Mouse (Mus musculus) testis, adult 2 months (tissue): ENCODE data around the gene Arvcf. TPM values are rescaled to one million over a fixed set of nuclear protein-coding genes. Genes with fewer than 3 reads are reported as not detected.

Experiments used
- H3K27ac ChIP-seq: fragments of 200-500 bp; 2 replicates; pipeline ENCODE4 v1.5.1; 2012; ENCODE audit warnings: low read depth, low read length; ENCODE audit not compliant: control insufficient read depth, insufficient read depth
- H3K27me3 ChIP-seq: fragments of 200-500 bp; 2 replicates; pipeline ENCODE4 v1.6.1; 2012; ENCODE audit warnings: mild to moderate bottlenecking, low read length, moderate library complexity; ENCODE audit not compliant: control insufficient read depth, insufficient read depth
- H3K36me3 ChIP-seq: fragments of 200-500 bp; 2 replicates; pipeline ENCODE4 v1.6.1; 2012; ENCODE audit warnings: mild to moderate bottlenecking, low read length; ENCODE audit not compliant: control insufficient read depth, insufficient read depth
- H3K4me1 ChIP-seq: fragments of 200-500 bp; 2 replicates; pipeline ENCODE4 v1.6.1; 2012; ENCODE audit warnings: low read length; ENCODE audit not compliant: control insufficient read depth, insufficient read depth
- H3K4me3 ChIP-seq: fragments of 200-500 bp; 2 replicates; pipeline ENCODE4 v1.5.1; 2012; ENCODE audit warnings: low read depth, mild to moderate bottlenecking, low read length, moderate library complexity, mixed read lengths; ENCODE audit not compliant: control insufficient read depth
- CTCF ChIP-seq: fragments of 200-500 bp; IDR thresholded peaks from 2 replicates; pipeline ENCODE4 v1.5.1; 2012; ENCODE audit warnings: low read depth, mild to moderate bottlenecking, inconsistent platforms, low read length, moderate library complexity; ENCODE audit not compliant: control insufficient read depth, insufficient read depth, insufficient replicate concordance
- POLR2A ChIP-seq: fragments of 200-500 bp; IDR thresholded peaks from 2 replicates; pipeline ENCODE4 v1.6.1; 2012; ENCODE audit warnings: low read depth, mild to moderate bottlenecking, inconsistent platforms, low read length, moderate library complexity; ENCODE audit not compliant: control insufficient read depth
- polyA plus RNA-seq: library from polyadenylated mRNA; depleted of rRNA; stranded (reverse); fragments of >200 nt; gene quantifications from 2 replicates; pipeline ENCODE4 v1.2.3, GENCODE M21; 2012

Gene Arvcf
- polyA plus RNA-seq, 1 experiment, result 7.8 TPM

DNA sequence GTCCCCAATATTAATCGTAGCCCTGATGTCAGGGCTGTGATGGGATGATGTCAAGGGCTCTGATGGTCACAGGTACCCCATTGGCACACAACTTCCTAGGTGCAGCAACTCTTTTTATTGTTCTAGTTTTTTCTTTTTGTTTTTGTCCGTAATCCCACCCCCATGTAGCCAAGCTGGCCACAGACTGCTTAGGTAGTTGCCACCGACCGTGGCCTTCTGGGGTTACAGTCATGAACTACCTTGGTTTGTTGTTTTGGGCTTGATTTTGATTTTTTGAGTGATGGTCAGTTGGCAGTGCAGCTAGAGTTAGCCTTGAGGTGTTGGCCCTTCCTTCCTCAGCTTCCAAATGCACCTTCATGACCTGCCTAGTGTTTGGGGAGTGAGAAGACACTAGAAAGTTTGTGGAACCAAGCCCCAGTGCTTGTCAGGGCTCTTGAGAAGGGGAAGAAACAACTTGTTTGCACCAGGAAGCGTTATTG lies 78.9 kb downstream of the Arvcf start, which contains the start of gene Comt:
Comt (minus strand) TSS at position 51 of the 479 bp plus-strand sequence.
- H3K4me3 ChIP-seq, result peak within 1 kb of the TSS; percentile 92
- peaks cover 13% of the 10 kb centered on the region for H3K4me1 ChIP-seq
- no peaks in the 10 kb centered on the region for H3K27me3 ChIP-seq
- TF ChIP-seq CTCF (no peak), POLR2A (no peak)
- no peaks in the 10 kb centered on the region for H3K36me3 ChIP-seq
- peak within 1 kb of the TSS; percentile 79 for H3K27ac ChIP-seq

DNA sequence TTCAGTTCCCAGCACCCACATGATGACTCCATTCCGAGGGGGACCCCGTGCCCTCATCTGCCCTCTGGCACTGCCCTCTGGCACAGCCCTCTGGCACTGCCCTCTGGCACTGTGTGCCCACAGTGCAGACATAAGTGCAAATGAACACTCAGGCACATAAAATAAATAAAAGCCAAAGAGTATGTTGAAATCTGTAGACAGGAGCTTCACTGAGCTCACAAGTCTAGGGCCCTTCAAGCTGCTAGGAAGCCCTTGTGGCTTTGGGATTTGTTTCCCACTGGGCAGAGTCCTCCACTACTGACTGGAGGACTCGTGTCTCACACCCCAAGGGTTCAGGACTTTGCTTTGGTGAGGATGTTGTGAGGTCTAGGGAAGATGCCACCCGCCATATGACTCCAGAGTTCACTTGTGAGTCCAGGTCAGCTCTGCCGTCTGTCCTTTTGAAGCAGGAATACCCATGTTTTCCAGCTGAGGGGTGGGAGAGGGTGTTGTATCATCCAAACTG lies 80.1 kb downstream of the Arvcf start:
- Histone ChIP-seq H3K36me3 (no peaks in the 10 kb centered on the region), H3K4me1 (peaks cover 13% of the 10 kb centered on the region), H3K27me3 (no peaks in the 10 kb centered on the region), H3K4me3 (no peak overlapping the region), H3K27ac (no peak overlapping the region)
- no peak for TF ChIP-seq POLR2A

GRCm38 (mm10) chr16:18428516-18429042 lies 80.6 kb downstream of the Arvcf start:
- TF ChIP-seq POLR2A (no peak), CTCF (no peak)
- Histone ChIP-seq H3K4me3 (no peak overlapping the region), H3K27ac (no peak overlapping the region), H3K27me3 (no peaks in the 10 kb centered on the region), H3K36me3 (no peaks in the 10 kb centered on the region), H3K4me1 (peaks cover 13% of the 10 kb centered on the region)

DNA sequence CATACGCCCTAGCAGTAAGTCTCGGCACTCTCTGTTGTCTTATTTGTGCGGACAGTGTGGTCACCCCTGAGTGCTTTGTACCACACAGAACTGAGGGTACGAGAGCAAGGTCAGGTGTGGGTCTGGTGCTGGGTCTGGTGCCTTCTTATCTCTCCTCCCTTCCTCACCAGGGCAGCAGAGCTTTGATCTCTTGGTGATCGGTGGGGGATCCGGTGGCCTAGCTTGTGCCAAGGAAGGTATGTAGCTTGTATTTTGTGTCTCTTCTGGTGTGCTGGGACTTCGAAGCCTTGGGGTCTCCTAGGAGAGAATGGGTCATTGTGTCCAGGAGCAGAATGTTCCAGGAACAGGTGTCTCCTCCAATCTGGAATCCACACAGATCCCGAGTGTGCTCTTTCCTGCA lies 81.7 kb downstream of the Arvcf start:
- Histone ChIP-seq H3K4me3 (no peak overlapping the region), H3K27ac (no peak overlapping the region), H3K27me3 (no peaks in the 10 kb centered on the region), H3K4me1 (peaks cover 13% of the 10 kb centered on the region), H3K36me3 (no peaks in the 10 kb centered on the region)
- no peak for TF ChIP-seq CTCF
- no peak for TF ChIP-seq POLR2A

GRCm38 (mm10) chr16:18430641-18431212 lies 82.7 kb downstream of the Arvcf start:
- no peaks in the 10 kb centered on the region for H3K36me3 ChIP-seq
- no peak for TF ChIP-seq CTCF
- TF ChIP-seq POLR2A, result no peak
- no peak overlapping the region for H3K27ac ChIP-seq
- no peak overlapping the region for H3K4me3 ChIP-seq
- H3K27me3 ChIP-seq, result no peaks in the 10 kb centered on the region
- H3K4me1 ChIP-seq, result peaks cover 8% of the 10 kb centered on the region

DNA sequence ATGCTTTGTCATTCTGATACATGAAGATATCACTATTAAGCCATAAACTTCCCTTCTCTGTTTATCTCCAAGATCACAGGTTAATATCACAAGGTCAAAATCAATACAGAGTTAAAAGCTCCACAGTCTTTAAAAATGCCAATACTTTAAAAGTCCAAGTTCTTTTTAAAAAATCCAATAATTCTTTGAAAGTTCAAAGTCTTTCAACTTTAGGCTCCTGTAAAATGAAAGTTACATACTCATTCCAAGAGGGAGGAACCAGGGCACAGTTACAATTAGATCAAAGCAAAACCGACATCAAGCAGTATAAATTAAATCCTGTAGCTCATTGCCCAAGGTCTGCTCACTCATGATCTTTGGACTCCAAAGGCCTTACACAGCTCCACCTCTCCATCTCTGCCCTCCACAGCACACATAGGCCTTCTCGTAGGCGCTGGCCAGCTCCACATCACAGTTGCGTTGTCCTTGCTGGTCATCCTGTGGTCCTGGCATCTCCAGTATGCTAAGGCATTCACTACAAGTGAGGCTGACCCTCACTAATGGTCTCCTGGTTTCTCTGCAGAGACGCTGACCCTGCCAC lies 85.4 kb downstream of the Arvcf start:
- Histone ChIP-seq H3K27me3 (no peaks in the 10 kb centered on the region), H3K27ac (no peak overlapping the region), H3K36me3 (no peaks in the 10 kb centered on the region), H3K4me1 (peaks cover 2% of the 10 kb centered on the region; the same call in 1 of the 2 replicates), H3K4me3 (no peak overlapping the region)
- no peak for TF ChIP-seq CTCF
- TF ChIP-seq POLR2A, result no peak

DNA sequence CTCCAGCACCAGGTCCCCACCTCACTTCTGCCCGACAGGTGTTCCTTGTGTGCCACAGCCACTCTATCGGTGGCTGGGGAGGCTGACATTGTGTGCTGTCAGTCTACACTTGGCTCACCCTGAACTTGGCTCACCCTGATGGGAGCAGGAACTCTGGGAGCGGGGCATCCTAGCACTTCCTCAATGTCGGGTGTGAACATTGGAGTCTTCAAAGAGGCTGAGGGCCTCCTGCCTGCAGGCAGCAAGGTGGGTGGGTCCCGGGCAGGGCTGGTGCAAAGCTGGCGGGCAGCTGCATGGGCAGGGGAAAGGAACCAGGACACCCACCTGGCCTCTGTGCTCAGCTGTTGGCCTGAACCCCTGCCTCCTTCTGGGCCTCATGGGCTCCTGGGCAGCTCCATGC lies 88.1 kb downstream of the Arvcf start:
- H3K27me3 ChIP-seq, result no peaks in the 10 kb centered on the region
- no peaks in the 10 kb centered on the region for H3K36me3 ChIP-seq
- no peaks in the 10 kb centered on the region for H3K4me1 ChIP-seq
- no peak overlapping the region for H3K27ac ChIP-seq
- TF ChIP-seq CTCF, result no peak
- TF ChIP-seq POLR2A, result no peak
- no peak overlapping the region for H3K4me3 ChIP-seq

DNA sequence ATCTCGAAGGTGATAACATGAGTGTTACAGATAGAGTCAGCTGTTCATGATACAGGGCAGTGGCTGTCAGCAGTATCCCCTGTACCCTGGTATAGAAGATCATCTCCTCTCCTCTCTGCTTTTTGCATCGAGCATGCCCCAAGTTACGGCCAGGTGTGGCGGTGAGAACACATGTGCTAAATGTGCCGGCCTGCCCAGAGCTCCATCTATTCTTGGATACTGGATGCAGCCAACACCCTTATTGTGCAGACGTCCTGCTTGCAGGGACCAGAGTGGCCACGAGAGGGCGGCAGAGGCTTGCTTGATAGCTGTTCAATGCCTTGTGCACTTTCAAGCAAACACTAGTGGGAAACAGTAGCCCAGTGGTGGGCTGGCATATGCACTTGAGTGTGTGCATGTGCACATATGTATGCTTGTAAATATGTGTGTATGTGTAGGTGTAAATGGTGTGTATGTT lies 95.4 kb downstream of the Arvcf start:
- Histone ChIP-seq H3K27ac (no peak overlapping the region), H3K4me3 (no peak overlapping the region), H3K4me1 (peaks cover 2% of the 10 kb centered on the region; the same call in 1 of the 2 replicates), H3K36me3 (no peaks in the 10 kb centered on the region), H3K27me3 (no peaks in the 10 kb centered on the region)
- TF ChIP-seq CTCF (peak; percentile 94), POLR2A (no peak)
